Mouse (Mus musculus) brain, embryonic 14.5 days (tissue): ENCODE results near the gene Lrrc71.

Experiments used
- CTCF ChIP-seq: fragments of 200-500 bp; IDR thresholded peaks from 2 replicates; pipeline ENCODE4 v1.5.1; 2012; ENCODE audit warnings: inconsistent platforms, mild to moderate bottlenecking, moderate library complexity, borderline replicate concordance; ENCODE audit not compliant: insufficient read depth, insufficient read length; ENCODE audit errors: extremely low read depth
- POLR2A ChIP-seq: fragments of 200-500 bp; IDR thresholded peaks from 2 replicates; pipeline ENCODE4 v1.6.1; 2012; ENCODE audit warnings: mild to moderate bottlenecking, inconsistent platforms, borderline replicate concordance; ENCODE audit not compliant: poor library complexity, insufficient read depth, insufficient read length, severe bottlenecking; ENCODE audit errors: extremely low read depth

- TF ChIP-seq CTCF (no peak), POLR2A (no peak)
Measured at GRCm38 (mm10) chr3:87771088-87771487, 22.7 kb upstream of the Lrrc71 start.
